Mouse (Mus musculus) myocyte (in vitro differentiated cells): ENCODE data around the gene Abhd15.

Experiments
- E2F4 ChIP-seq: IDR thresholded peaks from one replicate; pipeline ENCODE4 v1.6.1; 2011; ENCODE audit warnings: mild to moderate bottlenecking, control low read depth, moderate library complexity; ENCODE audit not compliant: insufficient read depth
- POLR2A ChIP-seq: IDR thresholded peaks from one replicate; pipeline ENCODE4 v1.6.1; 2011; ENCODE audit warnings: low read depth, mild to moderate bottlenecking, control low read depth, moderate library complexity; ENCODE audit not compliant: insufficient read length

- TF ChIP-seq POLR2A (no peak), E2F4 (no peak)
Observed at GRCm38 (mm10) chr11:77504377-77504776, 10.5 kb upstream of the Abhd15 start.
